Mouse (Mus musculus) large intestine, adult 2 months (tissue): ENCODE results near the gene Ep400. TPM values are rescaled to one million over a fixed set of nuclear protein-coding genes. Genes with fewer than 3 reads are reported as not detected.

Experiments
- DNase-seq: peaks from one replicate; pipeline ENCODE4 v3.0.0-alpha.2; 2012; ENCODE audit warnings: low read depth, low spot score
- WGBS: fragments of 180-500 bp; shearing (Covaris S2); methylation state at CpG from one replicate; pipeline ENCODE4 v1.1.7; 2018; 5-methylcytosine and 5-hydroxymethylcytosine counted together
- polyA plus RNA-seq: library from polyadenylated mRNA; depleted of rRNA; stranded (reverse); fragments of >200 nt; gene quantifications from 2 replicates; pipeline ENCODE4 v1.2.3, GENCODE M21; 2012; rRNA removed

The Ep400 gene
- polyA plus RNA-seq, result 33.9 and 49.5 TPM in 2 replicates

DNA sequence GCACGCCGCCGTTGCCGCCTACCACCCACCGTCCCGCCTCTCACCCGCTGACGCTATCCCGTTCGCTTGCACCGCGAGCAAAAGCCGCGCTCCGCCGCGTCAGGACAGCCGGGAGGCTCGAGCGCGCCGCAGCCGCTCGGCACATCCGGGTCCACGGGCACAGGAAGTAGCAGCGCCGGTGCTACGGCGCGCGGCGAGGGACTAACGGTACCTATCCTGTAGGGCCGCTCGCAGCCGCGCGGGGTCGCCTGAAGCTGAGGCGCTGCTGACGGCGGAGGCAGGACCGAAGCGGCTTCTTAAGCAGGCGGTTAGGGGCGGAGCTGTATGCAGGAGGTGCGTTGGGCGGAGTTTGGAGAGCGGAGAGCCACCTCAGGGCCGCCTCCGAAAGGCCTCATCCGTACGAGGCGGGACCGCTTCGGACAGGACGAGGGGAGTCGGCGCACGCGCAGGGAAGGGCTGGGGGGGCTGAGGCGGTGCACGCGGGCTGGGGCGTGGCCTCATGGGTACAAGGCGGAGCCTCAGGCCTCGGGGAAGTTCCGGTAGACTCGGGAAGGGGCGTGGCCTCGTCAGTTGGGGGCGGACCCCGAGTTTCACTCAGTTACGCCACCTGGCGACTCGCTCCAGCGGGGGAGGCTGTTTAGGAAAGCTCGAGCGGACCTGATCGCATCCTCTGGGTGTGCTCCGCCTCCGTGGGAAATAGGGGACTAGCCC, at the start of gene Ep400:
Gene Ep400 (minus strand): TSS at position 270 of the 711 bp plus-strand sequence.
- peak; percentile 93 for DNase-seq
- under 1% methylated on average over 83 of the region's 83 CpGs for WGBS

DNA sequence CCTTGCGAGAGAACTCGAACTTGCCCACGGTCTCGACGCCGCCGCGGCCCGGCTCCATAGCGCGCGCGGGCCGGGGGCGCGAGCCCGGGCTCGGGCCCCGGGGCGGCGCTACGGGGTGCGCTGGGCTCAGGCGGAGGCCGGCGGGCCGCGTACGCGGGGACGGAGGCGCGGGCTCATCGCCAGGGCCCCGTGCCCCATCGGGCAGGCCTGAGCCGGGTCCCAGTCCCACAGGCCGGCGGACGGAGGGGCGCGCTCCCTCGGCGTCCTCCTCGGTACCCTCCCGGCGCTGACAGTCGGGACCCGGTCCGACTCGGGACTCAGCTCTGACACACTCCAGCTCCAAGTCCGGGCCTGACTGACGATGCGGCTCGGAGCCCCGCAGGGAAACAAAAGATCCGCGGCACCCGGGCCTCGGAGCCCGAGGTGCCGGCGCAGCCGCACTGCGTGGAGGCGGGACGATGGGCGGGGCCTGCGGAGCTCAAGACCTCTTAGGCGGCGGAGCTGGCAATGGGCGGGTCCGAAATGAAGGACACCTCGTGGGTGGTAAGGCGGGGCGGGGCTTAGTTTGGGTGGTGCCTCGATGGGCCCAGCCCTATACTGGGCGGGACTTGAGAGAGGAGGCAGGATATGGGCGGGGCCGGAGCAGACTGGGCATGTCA, 39.3 kb upstream of the Ep400 start, which contains the start of gene Ulk1:
Gene Ulk1 (minus strand): TSS at position 431 of the 659 bp plus-strand sequence.
- WGBS, result under 1% methylated on average over 80 of the region's 80 CpGs
- peak; percentile 95 for DNase-seq

DNA sequence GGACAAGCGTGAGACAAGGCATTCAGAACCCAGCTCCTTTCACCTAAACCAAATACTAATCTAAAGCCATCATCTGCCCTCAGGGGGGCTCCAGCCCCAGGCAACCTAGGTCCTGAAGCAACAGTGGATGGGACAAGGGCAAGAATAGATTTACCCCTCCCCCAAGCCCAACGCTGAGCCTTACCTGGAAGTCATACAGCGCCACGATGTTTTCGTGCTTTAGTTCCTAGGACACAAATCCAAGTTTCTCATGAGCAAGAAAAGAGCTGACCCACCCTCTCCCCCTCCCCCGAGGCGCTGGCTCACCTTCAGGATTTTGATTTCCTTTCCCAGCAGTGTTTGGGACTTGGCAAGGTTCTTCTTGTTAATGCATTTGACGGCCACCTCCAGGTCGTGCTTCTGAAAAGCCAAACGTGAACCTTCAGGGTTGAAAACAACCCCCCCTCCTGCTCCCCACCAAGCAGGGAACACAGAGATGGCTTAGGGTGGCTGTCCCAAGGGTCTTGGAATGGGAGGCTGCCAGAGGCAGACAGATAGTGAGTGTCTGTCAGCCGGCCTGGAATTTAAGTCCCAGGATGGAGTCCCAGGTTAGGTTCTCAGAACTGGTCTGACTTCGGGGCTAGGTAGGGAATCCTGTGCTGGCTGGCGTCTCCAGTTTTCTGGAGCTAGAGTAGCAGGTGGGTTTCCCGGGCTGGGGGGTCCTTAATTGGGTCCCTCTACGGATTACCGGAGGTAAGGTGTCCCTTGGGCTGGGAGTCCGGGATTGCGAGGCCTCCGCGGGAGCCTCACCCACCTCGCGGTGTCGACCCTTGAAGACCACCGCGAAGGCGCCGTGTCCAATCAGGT, 38.5 kb upstream of the Ep400 start:
- under 1% methylated on average over 27 of the region's 27 CpGs for WGBS
- DNase-seq, result no peak

DNA sequence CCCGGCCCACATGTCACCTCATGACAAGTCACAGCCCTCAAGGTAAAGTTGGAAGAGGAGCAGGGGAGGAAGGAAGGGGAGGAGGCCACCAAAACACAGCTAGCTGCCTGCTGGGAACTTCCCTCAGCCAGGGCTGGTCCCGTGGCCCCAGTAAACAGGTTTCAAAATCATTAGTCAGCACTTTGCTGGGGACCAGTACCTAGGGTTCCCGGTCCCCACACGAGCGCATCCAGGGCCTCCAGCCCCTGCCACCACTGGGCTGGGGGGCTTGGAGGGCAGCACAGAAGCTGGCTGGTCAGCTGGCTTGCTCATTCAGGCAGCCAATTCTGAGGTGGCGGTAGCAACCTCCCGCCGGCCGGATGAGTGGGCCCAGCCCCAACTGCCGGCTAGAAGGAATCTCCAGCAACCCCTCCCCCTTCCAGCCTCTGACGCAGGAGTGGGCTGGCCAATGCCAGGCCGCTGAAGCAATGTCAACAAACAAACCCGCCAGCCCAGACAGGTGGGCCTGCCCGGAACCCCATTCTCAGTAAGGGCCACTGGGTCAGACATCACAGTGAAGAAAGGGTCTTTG, 37.6 kb upstream of the Ep400 start:
- DNase-seq, result no peak
- WGBS, result 0% methylated on average over 14 of the region's 14 CpGs

DNA sequence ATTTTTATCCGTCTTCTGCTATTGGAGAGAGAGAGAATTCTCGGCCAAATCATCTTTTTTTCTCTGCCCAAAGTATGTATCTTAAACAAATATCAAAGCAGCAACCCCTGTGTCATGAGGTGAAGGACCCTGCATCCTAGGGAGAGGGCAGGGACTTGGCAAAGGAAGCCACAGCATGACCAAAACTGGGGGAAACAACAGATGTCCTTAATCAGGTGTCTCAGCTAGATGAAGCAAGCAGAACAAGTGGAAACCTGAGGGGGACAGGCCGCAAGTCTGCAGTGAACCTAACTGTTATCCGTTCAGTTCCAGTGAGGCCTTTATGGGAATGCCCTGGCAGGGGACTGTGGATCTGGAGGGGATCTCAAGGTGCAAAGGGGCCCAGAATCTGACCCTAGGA, 36.9 kb upstream of the Ep400 start:
- WGBS, result 82% methylated on average over 4 of the region's 4 CpGs
- DNase-seq, result no peak

DNA sequence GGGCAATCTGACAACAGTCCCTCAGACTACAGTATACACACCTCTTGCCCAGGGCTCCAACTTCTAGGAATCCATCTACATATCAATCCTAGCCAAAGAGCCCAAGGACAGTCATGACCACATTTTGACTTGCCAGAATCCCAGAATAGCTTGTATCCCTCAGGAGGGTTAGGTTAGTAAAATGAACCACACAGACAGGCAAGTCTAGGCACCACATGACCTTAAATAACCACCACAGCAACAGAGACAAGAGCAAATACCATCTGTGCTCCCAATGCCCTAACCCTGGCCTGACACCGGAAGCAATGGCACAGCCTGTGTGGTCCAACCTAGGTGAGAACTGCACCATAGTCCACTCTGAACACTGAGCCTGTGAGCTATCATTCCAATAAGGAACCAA, 36.2 kb upstream of the Ep400 start:
- WGBS, result 82% methylated on average over 1 of the region's 1 CpGs

DNA sequence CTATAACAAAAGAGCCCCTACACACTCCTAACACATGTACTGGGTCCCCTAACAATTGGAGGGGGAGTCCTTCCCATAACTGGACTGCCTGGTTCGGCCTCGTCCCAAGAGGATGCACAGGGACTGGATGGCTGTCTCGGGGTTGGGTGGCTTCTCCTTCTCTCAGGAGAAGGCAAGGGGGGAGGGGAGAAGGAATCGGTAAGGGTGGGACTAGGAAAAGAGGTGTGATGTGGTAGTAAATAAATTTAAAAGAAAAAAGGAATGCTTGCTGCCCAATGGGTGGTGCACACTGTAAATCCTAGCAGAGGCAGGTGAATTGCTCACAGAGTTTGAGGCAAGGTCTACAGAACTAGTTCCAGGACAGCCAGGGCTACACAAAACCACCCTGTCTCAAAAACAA, 35.6 kb upstream of the Ep400 start:
- no peak for DNase-seq
- 78% methylated on average over 4 of the region's 4 CpGs for WGBS

More for the DNA sequence above, 36.2 kb upstream of the Ep400 start:
- no peak for DNase-seq

DNA sequence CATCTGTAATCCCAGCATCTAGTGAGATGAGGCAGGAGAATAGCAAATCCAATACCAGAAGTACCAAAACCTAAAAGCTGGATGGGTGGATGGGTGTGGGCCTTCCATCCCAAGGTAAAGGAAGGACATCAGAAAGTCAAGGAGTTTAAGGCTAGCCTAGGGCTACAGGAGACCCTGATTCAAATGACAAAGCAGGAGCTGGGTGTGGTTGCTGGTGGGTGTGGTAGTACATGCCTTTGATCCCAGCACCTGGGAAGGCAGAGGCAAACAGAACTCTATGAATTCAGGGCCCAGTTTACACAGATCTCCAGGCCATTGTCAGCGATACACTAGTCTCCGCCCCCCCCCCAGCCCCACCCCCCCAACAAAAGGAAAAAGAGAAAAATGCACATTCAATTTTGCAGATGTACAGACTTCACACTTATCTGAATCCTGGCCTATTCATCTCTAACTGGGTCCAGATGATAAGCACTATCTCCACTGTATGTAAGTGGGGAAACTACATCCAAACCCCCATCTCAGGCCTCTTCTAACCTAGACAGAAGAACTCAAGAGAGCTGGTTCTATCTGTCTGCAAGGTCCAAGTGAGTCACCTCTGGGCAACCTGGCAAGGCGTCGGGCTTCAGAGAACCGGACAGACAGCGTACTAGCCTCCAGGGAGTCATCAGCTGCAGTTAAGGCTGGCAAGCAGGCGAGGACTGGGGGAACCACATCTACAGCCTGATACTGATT, 33.7 kb upstream of the Ep400 start:
- no peak for DNase-seq
- 62% methylated on average over 7 of the region's 7 CpGs for WGBS

DNA sequence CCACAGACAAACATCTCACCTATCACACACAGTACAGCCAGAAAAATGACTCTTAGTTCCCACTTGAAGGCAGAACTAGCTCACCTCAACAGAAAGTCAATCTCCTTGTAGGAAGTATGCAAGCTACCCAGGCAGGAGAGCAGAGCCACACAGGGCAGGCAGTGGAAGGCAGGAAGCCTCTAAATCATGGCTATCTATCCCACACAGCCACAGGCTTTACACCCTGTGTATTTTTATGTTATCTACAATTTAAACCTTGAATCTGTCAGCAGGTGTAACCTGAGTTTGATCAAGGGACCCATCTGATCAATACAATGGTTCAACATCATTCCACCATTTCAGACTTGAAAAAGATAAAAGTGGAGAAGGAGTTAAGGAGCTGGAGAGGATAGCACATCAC, 32.3 kb upstream of the Ep400 start:
- no peak for DNase-seq

DNA sequence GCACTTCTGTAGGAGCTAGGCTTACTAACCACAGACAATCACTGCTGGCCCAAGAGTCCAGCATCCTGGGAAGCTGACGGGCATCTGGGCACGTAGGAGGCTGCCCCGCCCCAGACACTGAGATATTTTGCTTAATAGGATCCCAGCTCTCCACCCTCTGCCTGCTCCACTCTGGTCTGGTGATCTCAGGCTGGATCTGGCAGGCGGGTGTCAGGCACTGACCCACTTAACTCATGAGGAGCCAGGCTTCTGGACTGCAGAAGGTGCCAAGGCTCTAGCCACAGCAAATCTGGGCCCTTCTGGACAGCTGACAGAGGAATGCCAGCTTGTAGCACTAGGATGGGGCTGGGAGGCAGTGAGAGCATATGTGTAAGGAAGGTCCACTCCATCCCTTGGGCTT, 31.7 kb upstream of the Ep400 start:
- WGBS, result 72% methylated on average over 4 of the region's 4 CpGs
- no peak for DNase-seq

DNA sequence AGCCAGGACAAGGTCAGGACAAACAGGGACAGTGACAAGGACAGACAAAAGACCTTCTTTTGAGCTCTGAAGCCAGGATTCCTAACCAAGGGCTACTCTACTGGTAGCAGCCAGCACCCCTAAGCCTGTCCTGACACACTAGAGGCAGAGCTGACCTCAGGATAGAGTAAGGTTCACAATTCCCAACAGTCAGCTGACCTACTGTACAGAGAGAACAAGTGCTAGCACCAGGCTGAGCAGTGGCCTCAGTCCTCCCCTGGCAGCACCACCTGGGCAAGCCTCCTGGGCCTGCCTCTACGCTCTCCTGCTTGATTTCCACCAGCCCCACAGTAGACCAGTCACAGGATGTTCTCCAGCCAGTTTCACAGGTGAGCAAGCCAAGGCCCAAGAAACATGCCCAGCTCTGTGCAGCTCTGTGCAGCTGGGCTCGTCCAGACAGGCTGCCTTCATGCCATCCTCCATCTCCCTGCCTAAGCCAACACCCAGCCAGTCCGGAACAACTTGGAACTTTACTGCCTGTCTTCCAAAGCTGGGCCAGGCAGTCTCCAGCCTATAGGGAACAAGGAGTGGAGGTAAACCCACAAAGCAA, 30.6 kb upstream of the Ep400 start:
- 50% methylated on average over 3 of the region's 3 CpGs for WGBS
- no peak for DNase-seq

DNA sequence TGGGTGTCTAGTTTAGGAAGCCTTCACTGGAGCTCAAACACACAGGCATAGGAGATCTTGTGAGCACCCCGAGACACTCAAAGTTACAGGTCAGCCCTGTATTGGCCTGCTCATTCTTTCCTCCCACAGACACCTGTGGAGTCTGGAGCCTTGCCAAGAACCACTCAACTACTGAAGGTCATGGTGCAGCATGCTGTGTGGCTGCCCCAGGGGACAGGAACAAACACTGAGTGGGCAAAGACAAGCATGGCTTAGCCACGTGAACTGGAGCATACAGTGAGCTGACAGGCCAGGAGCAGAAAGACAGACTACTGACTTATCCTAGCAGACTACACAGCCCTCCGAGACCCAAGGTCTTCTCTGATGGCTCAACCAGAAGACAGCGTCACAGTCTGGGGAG, 27.2 kb upstream of the Ep400 start:
- DNase-seq, result no peak
- 40% methylated on average over 4 of the region's 4 CpGs for WGBS

DNA sequence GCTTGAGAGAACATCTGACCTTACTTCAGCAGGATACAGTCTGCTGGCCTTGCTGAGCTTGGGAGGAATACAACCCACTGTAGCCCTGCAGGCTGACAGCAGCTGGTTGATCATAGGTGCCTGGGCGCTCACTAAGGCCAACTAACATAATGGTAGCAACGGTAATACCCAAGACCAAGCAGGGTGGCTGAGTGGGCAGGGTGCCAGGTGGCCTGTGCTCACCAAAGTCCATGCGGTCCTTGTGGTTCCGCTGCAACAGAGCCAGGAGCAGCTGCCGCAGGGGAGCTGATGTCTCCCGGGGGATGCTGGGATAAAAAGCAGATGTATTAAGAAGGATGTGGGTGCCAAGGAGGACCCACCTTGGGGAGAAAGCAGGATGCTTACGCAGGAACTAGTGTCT, 23.8 kb upstream of the Ep400 start:
- 90% methylated on average over 7 of the region's 7 CpGs for WGBS
- DNase-seq, result no peak

DNA sequence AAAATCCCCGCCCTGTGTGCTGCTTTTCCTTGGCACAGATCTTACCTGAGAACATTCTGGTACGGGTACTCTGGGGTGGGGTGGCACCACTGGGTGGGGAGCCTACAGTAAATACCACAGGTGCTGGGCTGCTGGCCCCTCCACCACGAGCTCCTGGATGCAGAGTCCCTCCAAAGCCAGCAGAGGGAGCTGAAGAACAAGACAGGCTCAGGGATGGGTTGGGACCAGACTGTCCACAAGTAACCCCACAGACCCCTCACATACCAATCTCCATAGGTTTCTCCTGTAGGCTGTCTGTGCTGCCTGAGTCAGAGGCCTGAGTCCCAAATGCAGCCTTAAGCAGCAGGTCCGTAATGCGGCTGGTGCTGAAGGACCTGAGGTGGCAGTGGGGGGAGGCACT, 18.2 kb upstream of the Ep400 start:
- no peak for DNase-seq
- WGBS, result 41% methylated on average over 5 of the region's 5 CpGs

DNA sequence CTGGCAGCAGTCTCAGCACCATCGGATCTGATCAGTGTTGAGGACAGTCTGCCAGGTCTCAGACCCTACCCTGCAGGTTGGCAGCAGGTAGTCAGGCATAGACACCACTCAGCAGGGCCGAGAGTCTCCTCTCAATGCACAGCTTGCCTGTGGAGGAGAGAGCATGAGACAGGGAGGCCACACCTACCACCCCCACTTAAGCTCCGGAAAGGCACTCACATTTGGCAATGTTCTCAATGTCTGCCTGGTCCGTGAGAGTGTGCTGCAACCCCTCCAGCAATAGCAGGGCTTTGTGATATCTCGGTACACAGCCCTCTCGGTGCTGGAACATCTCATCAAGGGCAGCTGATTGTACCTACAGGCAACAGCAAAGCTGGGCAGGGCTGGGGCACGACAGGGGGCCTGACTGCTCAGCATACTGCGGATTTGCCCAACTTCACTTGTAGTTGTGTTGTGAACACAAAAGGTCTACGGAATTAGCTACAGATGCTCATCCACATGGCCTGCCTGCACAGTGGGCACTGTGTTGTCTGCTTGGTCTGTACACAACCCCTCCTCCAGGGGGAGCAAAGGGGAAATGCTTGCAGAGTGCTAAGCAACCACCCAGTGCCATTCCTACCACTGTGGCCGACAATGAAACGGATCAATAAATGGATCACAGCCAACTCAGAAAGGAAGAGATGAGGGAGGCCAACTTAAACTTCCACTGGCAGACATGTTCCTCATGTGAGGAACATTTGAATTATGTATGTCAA, 15.7 kb upstream of the Ep400 start:
- DNase-seq, result no peak
- 74% methylated on average over 11 of the region's 11 CpGs for WGBS

DNA sequence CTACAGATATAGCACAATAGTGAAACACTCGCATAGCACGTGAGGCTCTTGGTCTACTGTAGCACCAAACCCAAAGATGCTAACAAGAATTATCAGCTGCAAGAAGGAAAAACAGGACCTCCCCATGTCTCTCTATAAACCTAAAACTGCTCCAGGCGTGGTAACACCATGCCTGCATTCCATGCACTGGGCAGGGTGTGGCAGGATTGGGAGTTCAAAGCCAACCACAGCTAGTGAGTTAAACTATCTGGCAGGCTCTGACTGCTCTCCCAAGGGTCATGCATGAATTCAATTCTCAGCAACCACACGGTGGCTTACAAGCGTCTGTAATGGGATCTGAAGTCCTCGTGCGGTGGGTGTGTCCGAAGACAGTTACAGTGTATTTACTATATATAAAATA, 12.6 kb upstream of the Ep400 start:
- 50% methylated on average over 8 of the region's 8 CpGs for WGBS
- DNase-seq, result no peak

DNA sequence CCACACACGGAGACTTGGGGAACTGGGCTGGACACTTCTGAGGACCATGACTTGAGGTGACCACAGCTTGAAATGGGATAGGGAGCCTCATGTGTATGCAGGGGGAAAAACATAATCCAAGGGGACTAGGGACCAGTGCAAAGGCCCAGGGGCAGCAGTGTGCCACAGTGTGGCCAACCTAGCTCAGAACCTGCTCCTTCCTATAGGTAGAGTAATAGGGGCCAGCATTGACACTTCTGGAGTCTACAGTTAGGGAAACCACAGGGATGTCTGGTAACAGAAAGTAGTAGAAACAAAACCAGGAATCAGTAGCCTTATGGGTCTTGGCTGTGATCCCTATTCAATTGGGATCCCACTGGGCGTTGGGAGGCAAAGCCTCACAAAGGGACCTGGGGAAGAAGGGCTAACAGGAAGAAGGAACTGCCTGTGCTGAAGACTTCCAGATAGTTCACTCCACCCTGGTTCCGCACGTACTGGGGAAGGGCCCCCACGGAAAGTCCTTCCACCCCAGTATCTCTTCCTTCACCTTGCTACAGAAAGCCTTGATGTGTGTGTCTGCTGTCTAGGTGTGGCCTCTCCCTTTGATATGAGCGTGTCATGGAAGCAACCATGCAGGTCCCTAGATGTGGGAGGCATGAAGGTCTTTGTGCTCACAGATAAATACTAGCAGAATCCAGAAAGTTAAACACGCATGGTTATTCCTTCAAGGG, 11.2 kb upstream of the Ep400 start:
- 81% methylated on average over 7 of the region's 7 CpGs for WGBS

More for the DNA sequence above, 11.2 kb upstream of the Ep400 start:
- no peak for DNase-seq
